Mouse (Mus musculus) brown adipose tissue, adult 24 weeks (tissue): ENCODE measurements around the gene Scd2. TPM values are rescaled to one million over a fixed set of nuclear protein-coding genes. Genes with fewer than 3 reads are reported as not detected.
"Not testable (repeated sequence)": the region's sequence is repeated elsewhere in the genome, so short reads cannot be mapped to it uniquely, and the experiment has no call there.

Experiments used
- H3K27ac ChIP-seq: fragments of 200-500 bp; replicated peaks from 2 replicates; pipeline ENCODE4 v1.5.1; 2012; ENCODE audit warnings: low read depth, mild to moderate bottlenecking, low read length
- H3K4me1 ChIP-seq: fragments of 200-500 bp; 2 replicates; pipeline ENCODE4 v1.6.1; 2012; ENCODE audit warnings: low read length, mixed read lengths; ENCODE audit not compliant: control insufficient read depth, insufficient read depth, insufficient read length
- H3K4me3 ChIP-seq: fragments of 200-500 bp; 2 replicates; pipeline ENCODE4 v1.5.1; 2012; ENCODE audit warnings: low read depth, mild to moderate bottlenecking, low read length, moderate library complexity; ENCODE audit not compliant: insufficient read depth
- polyA plus RNA-seq: library from polyadenylated mRNA; stranded (reverse); fragments of >200 nt; gene quantifications from 2 replicates; pipeline ENCODE4 v1.2.4, GENCODE M21; 2012; ENCODE audit not compliant: missing spikeins, insufficient read depth, insufficient read length

Gene Scd2
- polyA plus RNA-seq: 247 and 253 TPM in 2 replicates

- Histone ChIP-seq H3K27ac (peak within 1 kb of the TSS; percentile 48; the same call in 1 of the 2 replicates), H3K4me1 (peaks cover 4% of the 10 kb centered on the region; the same call in 1 of the 2 replicates), H3K4me3 (peak within 1 kb of the TSS; percentile 75)
Measured at GRCm38 (mm10) chr19:44292941-44293768, at the start of gene Scd2. Gene Scd2, plus strand, starts transcription at chr19:44293674.

DNA sequence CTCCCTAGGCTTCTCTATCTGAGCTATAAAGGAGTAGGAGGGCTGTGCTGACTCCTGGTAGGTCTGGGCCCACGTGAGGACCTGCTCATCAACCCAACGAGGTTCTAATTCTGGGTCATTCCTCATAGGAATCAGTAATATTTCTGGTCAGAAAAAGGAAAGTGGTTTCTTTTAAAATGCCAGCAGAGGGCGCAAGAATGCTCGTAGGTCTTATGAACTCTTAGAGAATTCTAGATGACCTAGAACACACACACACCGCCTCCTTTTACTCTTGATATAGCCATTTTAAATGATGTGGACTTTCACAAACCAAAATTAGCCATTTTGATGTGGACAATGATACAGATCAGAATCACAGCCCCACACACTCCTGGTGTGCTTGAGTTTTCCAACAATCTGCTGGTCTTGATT lies 47.7 kb upstream of the Scd2 start:
- Histone ChIP-seq H3K27ac (no peak overlapping the region), H3K4me1 (no peaks in the 10 kb centered on the region), H3K4me3 (peak overlapping the region; percentile 36)

DNA sequence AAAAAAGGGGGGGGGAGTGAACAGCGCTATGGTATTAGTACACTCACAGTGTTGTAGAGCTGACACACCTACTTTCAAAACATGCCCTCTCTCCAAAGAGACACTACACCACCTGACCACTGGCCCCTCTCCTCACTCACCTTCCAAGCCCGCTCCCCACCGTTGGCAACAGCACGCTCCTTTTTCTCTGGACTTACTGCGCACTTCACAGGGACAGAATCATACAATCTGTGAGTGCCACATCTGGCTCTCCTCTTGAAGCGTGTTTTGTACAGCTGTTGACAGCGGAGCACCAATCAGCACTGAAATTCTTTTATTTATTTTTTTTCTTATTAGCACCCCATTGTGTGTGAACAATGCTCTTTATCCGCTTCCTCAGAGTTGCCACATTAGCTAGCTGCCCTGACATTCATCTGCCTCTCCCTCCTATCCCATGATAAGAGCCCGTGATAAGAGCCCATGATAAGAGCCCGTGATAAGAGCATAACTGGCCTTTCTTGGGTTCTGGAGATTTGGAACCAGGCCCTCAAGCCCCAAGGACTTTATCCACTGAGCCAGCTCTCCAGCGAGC lies 47.0 kb upstream of the Scd2 start:
- Histone ChIP-seq H3K4me3 (peak overlapping the region; percentile 36), H3K4me1 (no peaks in the 10 kb centered on the region), H3K27ac (no peak overlapping the region)

GRCm38 (mm10) chr19:44247281-44248080 lies 46.0 kb upstream of the Scd2 start:
- H3K4me3 ChIP-seq: peak overlapping the region; percentile 46
- no peaks in the 10 kb centered on the region for H3K4me1 ChIP-seq
- H3K27ac ChIP-seq: peak overlapping the region; percentile 21

DNA sequence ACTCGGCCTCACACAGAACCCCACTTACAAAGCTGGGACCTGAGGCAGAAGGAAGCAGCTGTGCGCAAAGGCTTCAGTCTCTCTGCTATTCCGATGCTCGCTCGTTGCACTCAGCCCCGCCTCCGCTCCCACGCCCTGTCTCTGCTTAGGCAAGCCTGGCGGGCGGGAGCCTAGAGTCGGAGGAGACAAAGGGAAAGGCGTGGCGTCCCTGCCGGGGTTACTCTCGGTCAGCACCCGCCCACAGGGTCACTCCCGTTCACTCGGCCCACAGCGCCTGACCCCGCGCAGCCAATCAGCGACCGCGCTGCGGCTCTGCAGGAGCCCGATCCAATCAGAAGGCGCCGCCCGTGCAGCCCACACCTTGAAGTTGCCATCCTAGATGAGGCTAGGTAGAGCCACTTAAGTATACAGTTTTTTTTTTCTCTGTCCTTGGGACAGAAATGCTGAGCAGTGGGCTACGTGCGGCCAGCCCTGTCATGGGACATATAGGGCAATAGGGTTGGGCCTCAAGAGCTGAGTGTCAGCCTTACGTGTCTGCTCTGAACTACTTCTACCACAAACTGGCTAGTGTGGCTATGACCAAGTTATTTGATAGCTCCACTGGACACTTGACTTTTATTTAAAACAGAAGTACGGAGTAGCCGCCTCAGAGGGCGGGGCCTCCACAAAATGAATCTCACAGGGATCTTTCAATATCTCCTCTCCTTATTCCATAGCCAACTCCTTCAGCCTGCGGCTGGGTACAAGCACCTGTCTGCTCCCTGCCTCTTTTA lies 45.2 kb upstream of the Scd2 start:
- Histone ChIP-seq H3K27ac (peak overlapping the region; percentile 21), H3K4me1 (no peaks in the 10 kb centered on the region; the same call in 1 of the 2 replicates), H3K4me3 (peak overlapping the region; percentile 46)

DNA sequence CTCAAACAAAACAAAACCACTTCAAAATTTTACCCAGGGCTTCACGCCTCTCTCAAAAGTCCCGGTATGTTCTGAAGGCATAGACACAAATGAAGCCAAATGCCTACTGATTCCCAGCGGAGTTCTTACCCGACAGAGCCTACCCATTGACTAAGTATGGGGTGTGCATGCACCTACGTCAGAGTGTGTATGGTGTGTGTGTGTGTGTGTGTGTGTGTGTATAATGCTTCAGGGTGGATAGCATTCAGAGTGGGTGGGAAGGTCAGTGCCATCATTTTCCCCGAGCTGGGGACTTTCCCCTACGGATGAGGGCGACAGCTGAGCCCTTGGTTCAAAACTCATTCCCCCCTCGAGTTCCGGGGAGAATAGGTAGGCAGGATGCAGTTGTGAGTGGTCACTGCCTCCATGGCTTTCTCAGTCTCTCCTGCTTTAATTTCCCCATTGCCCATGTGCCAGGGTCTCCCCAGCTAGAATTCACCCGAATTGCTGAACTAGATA lies 44.6 kb upstream of the Scd2 start:
- Histone ChIP-seq H3K27ac (no peak overlapping the region), H3K4me3 (no peak overlapping the region), H3K4me1 (no peaks in the 10 kb centered on the region; the same call in 1 of the 2 replicates)

GRCm38 (mm10) chr19:44251138-44251537 lies 42.3 kb upstream of the Scd2 start:
- not testable (repeated sequence) for H3K4me3 ChIP-seq, H3K27ac ChIP-seq, H3K4me1 ChIP-seq

DNA sequence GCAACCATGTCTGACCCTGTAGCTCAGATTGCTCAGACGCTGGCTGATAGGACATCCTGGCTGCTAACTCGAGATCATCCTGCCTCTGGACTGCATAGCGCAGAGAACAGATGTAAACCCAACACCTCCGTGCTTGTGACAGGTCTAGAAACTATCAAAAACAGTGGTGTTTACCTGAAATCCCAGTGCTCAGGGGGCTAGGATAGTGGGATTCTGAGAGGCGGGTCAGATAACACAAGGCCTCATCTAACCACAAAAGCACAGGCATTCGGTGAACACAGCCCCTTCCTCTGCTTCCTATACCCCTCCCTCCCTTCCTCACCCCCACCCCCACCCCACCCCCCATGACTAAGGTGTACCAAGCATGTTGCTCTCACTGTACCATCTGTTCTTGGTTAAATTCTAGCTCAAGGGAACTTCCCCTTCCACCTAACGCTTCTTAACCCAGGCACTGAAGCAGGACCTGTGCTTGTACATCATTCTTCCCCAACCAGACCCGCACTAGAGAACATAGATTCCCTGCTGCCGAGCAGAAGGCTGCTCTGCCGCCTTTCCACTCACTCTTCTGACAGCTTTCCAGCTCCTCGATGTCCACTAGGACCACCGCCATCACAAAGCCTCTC lies 41.4 kb upstream of the Scd2 start:
- H3K4me3 ChIP-seq: no peak overlapping the region
- H3K4me1 ChIP-seq: no peaks in the 10 kb centered on the region; the same call in 1 of the 2 replicates
- no peak overlapping the region for H3K27ac ChIP-seq

GRCm38 (mm10) chr19:44254106-44254505 lies 39.4 kb upstream of the Scd2 start:
- H3K4me3 ChIP-seq, H3K4me1 ChIP-seq, H3K27ac ChIP-seq: not testable (repeated sequence)

DNA sequence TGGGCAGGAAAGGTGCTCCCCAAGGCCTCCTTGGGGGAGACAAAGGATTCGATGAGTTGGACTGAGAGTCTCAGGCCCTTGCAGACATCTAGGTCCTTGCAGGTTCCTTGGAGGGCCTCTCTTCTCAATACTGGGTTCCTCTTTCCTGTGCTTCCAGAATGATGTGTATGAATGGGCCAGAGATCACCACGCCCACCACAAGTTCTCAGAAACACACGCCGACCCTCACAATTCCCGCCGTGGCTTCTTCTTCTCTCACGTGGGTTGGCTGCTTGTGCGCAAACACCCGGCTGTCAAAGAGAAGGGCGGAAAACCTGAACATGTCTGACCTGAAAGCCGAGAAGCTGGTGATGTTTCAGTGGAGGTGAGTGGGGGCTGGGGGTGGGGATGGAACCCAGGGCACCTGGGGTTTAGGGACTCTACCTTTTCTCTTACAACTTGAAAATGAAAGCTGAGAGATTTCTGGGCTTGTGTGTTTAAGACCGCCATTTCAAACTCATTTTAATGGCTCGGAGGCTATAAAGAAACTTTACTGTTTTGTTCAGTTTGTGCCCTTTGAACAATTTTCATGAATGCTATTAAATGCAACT lies 36.0 kb upstream of the Scd2 start:
- Histone ChIP-seq H3K4me1 (peaks cover 2% of the 10 kb centered on the region; the same call in 1 of the 2 replicates), H3K27ac (no peak overlapping the region), H3K4me3 (no peak overlapping the region)

- peak overlapping the region; percentile 31; the same call in 1 of the 2 replicates for H3K27ac ChIP-seq
- H3K4me3 ChIP-seq: no peak overlapping the region
- H3K4me1 ChIP-seq: peaks cover 4% of the 10 kb centered on the region; the same call in 1 of the 2 replicates
Measured at GRCm38 (mm10) chr19:44259484-44259883, 34.0 kb upstream of the Scd2 start.

- H3K27ac ChIP-seq: no peak overlapping the region
- H3K4me3 ChIP-seq: no peak overlapping the region
- H3K4me1 ChIP-seq: peaks cover 4% of the 10 kb centered on the region; the same call in 1 of the 2 replicates
Measured at GRCm38 (mm10) chr19:44260487-44260886, 33.0 kb upstream of the Scd2 start.

- Histone ChIP-seq H3K27ac (no peak overlapping the region), H3K4me3 (no peak overlapping the region), H3K4me1 (peaks cover 9% of the 10 kb centered on the region; the same call in 1 of the 2 replicates)
Measured at GRCm38 (mm10) chr19:44261774-44262173, 31.7 kb upstream of the Scd2 start.
